Mouse (Mus musculus) limb, embryonic 13.5 days (tissue): ENCODE measurements around the gene Zkscan1. TPM values are rescaled to one million over a fixed set of nuclear protein-coding genes. Genes with fewer than 3 reads are reported as not detected.
"Not testable (repeated sequence)": the region's sequence is repeated elsewhere in the genome, so short reads cannot be mapped to it uniquely, and the experiment has no call there.

ENCODE experiments used
- ATAC-seq: fragments of 200-750 bp; cut with Nextera tagmentation; 2 replicates; pipeline ENCODE4 v1.8.0; 2017; ENCODE audit warnings: low read depth, moderate number of reproducible peaks, moderate TSS enrichment; ENCODE audit not compliant: low FRiP score
- H3K27ac ChIP-seq: fragments of 300-500 bp; sonication (generic); 2 replicates; pipeline ENCODE4 v1.5.1; 2015; ENCODE audit warnings: inconsistent platforms, mild to moderate bottlenecking, moderate library complexity
- H3K27me3 ChIP-seq: fragments of 300-500 bp; sonication (generic); 2 replicates; pipeline ENCODE4 v1.6.1; 2015; ENCODE audit warnings: mild to moderate bottlenecking, inconsistent platforms
- H3K36me3 ChIP-seq: fragments of 300-500 bp; sonication (generic); 2 replicates; pipeline ENCODE4 v1.6.1; 2015; ENCODE audit warnings: inconsistent platforms, mild to moderate bottlenecking, moderate library complexity
- H3K4me1 ChIP-seq: fragments of 300-500 bp; sonication (generic); 2 replicates; pipeline ENCODE4 v1.6.1; 2015; ENCODE audit warnings: inconsistent platforms
- H3K4me2 ChIP-seq: fragments of 300-500 bp; sonication (generic); replicated peaks from 2 replicates; pipeline ENCODE4 v1.6.1; 2015; ENCODE audit warnings: inconsistent platforms, mild to moderate bottlenecking, moderate library complexity
- H3K4me3 ChIP-seq: fragments of 300-500 bp; sonication (generic); 2 replicates; pipeline ENCODE4 v1.5.1; 2015; ENCODE audit warnings: moderate library complexity, mild to moderate bottlenecking, inconsistent platforms
- H3K9ac ChIP-seq: fragments of 300-500 bp; sonication (generic); 2 replicates; pipeline ENCODE4 v1.6.1; 2015; ENCODE audit warnings: mild to moderate bottlenecking, inconsistent platforms
- H3K9me3 ChIP-seq: fragments of 300-500 bp; sonication (generic); 2 replicates; pipeline ENCODE4 v1.6.1; 2016; ENCODE audit warnings: inconsistent platforms
- WGBS: fragments of 180-500 bp; shearing (Covaris S2); methylation state at CpG from one replicate; pipeline ENCODE4 v1.1.7; 2015; 5-methylcytosine and 5-hydroxymethylcytosine counted together
- polyA plus RNA-seq: library from polyadenylated mRNA; unstranded; fragments of >200 nt; fragmentation: Nextera tagmentation; extraction: Ambion mirVana; gene quantifications from 2 replicates; pipeline ENCODE4 v1.2.1, GENCODE M21; 2015

Gene Zkscan1
- polyA plus RNA-seq, 1 experiment from 2014 or later, result 22.4 TPM

DNA sequence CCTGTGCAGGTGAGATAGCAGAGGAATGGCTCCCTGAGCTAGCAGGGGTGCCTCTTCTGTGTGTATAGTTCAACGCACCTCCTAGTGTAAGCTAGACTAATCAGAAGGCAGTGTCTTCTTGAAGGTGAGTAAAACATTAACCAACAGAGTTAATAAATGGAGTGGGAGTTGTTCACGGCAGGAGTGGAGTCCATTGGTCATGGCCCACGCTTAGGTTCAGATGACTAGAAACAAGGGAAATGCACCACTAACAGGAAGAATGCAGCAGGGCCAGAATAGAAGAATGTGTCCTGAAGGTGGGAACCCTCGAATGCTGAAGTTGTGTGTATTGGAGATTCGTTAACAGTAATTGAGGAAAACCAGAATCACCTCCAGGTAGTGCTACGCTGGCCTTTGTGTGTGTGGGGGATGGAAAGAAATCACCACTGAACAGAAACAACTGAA is 4.2 kb downstream of the Zkscan1 start:
- Histone ChIP-seq H3K27me3 (no peaks in the 10 kb centered on the region), H3K4me3 (no peak overlapping the region), H3K9me3 (no peaks in the 10 kb centered on the region), H3K27ac (no peak overlapping the region), H3K9ac (no peak overlapping the region), H3K36me3 (peaks cover 38% of the 10 kb centered on the region), H3K4me2 (no peak overlapping the region), H3K4me1 (peaks cover 9% of the 10 kb centered on the region)
- ATAC-seq, result no peak
- 90% methylated on average over 6 of the region's 6 CpGs for WGBS

DNA sequence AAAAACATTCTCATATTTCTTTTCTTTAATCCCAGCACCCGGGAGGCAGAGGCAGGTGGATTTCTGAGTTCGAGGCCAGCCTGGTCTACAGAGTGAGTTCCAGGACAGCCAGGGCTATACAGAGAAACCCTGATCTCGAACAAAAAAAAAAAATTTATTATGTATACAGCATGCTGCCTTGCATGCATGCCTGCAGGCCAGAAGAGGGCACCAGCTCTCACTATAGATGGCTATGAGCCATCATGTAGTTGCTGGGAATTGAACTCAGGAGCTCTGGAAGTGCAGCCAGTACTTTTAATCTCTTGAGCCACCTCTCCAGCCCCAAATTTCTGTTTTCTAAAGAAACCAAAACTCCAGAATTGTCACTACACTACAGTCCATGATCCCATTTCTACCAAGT is 5.4 kb downstream of the Zkscan1 start:
- H3K4me1 ChIP-seq, result peaks cover 7% of the 10 kb centered on the region
- H3K27ac ChIP-seq, result no peak overlapping the region
- no peak overlapping the region for H3K4me2 ChIP-seq
- H3K36me3 ChIP-seq, result peaks cover 50% of the 10 kb centered on the region
- H3K27me3 ChIP-seq, result no peaks in the 10 kb centered on the region
- 80% methylated on average over 3 of the region's 3 CpGs for WGBS
- no peak overlapping the region for H3K4me3 ChIP-seq
- ATAC-seq, result no peak
- H3K9ac ChIP-seq, result no peak overlapping the region
- H3K9me3 ChIP-seq, result no peaks in the 10 kb centered on the region

DNA sequence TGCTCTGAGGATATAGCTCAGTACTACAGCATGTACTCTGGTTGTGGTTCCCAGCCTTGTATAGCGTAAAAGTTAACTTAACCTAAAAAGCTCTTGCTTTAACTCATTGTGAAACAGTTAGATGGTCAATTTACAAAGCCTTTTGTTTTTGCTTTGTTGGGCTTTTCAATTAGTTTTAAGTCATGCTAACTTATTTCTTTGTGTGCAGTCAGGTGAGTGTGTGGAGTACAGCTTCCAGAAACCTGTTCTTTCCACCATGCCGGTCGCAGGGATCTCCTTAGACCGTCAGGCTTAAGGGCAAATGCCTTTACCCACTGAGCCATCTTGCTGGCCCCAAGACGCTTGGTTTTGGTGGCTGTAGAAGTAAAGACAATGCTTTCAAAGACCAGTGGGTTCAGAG is 5.9 kb downstream of the Zkscan1 start:
- 95% methylated on average over 5 of the region's 5 CpGs for WGBS
- H3K9ac ChIP-seq, result no peak overlapping the region
- no peaks in the 10 kb centered on the region for H3K27me3 ChIP-seq
- H3K27ac ChIP-seq, result no peak overlapping the region
- H3K4me3 ChIP-seq, result no peak overlapping the region
- no peak overlapping the region for H3K4me2 ChIP-seq
- peaks cover 7% of the 10 kb centered on the region for H3K4me1 ChIP-seq
- no peaks in the 10 kb centered on the region for H3K9me3 ChIP-seq
- H3K36me3 ChIP-seq, result peaks cover 53% of the 10 kb centered on the region
- ATAC-seq, result no peak

DNA sequence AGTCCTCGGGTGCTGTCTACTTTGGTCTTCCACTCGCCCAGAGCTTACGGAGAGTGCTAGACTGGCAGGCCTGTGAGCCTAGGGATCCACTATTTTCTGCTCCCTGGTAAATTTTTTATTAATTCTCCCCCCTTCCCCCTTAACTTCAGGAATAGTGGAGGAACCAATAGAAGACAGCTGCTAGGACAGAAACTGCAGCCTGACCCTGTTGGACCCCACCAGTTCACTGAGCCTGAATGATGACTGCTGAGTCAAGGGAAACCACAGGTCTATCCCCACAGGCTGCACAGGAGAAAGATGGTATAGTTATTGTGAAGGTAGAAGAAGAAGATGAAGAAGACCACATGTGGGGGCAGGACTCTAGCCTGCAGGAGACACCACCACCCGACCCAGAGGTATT is 7.9 kb downstream of the Zkscan1 start:
- Histone ChIP-seq H3K9ac (no peak overlapping the region), H3K9me3 (no peaks in the 10 kb centered on the region), H3K36me3 (peaks cover 68% of the 10 kb centered on the region), H3K4me3 (no peak overlapping the region), H3K4me2 (no peak overlapping the region), H3K27me3 (no peaks in the 10 kb centered on the region), H3K4me1 (no peaks in the 10 kb centered on the region), H3K27ac (no peak overlapping the region)
- WGBS, result 90% methylated on average over 4 of the region's 4 CpGs
- no peak for ATAC-seq

DNA sequence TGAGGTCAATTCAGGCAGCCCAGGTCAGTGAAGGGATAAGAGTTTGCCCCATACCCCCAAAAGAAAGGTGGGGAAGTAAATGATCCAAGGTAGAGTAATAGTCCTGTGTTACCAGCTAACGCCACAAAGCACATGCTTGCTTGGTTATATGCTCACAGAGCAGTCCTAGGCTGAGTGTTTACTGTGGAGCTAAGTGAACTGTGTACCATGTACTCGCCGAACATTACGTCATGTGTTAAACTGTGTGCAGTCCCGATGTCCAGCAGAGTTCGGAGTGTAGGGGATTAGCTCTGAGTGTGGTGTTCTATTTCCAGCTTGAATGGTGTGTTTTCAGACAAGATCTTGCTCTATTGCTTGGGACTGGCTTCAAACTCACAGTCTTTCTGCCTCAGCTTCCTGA is 9.6 kb downstream of the Zkscan1 start:
- Histone ChIP-seq H3K36me3 (peaks cover 69% of the 10 kb centered on the region), H3K9me3 (no peaks in the 10 kb centered on the region), H3K27me3 (no peaks in the 10 kb centered on the region), H3K4me3 (no peak overlapping the region), H3K4me2 (no peak overlapping the region), H3K9ac (no peak overlapping the region), H3K4me1 (no peaks in the 10 kb centered on the region), H3K27ac (no peak overlapping the region)
- WGBS, result 95% methylated on average over 6 of the region's 6 CpGs
- no peak for ATAC-seq

DNA sequence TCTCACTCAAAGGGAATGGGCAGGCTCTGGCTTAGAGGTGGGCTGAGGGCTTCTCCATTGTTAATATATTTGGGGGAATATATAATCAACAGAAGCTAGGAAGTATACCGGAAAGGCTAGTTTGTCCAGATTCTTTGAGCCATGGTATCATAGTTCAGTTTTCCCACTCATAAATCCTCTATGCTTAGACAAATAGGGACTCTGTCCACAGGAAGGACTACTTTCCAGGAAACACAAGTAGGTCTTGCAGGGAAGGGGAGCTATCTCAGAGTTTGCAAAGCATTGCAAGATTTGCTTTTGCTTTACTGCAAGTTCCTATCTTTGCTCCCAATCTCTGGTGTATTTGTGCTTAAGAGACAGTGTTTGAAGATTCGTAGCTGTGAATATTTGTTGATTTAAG is 20.1 kb downstream of the Zkscan1 start:
- Histone ChIP-seq H3K4me3 (no peak overlapping the region), H3K27me3 (no peaks in the 10 kb centered on the region), H3K9me3 (no peaks in the 10 kb centered on the region), H3K9ac (no peak overlapping the region), H3K4me2 (no peak overlapping the region), H3K4me1 (no peaks in the 10 kb centered on the region), H3K36me3 (peaks cover 61% of the 10 kb centered on the region), H3K27ac (no peak overlapping the region)
- ATAC-seq, result no peak
- WGBS, result 94% methylated on average over 2 of the region's 2 CpGs

DNA sequence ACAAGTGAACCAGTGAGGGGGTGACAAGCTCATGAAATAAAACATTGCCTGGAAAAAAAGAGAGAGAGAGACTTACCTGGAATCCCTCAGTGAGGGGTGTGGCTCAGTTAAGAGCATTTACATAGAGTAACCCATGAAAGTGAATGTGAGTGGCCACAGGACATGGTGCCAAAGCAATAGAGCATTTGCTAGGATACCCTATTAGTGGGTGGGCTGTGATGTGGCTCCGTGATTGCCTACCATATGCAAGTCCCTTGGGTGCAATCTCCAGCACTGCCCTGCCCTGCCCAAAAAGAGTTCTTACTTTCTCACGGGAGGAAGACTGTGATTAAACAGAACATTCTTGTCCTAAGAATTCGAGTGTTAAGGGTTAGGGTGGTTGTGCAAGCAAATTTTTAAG is 22.2 kb downstream of the Zkscan1 start:
- 63% methylated on average over 3 of the region's 3 CpGs for WGBS
- Histone ChIP-seq H3K36me3 (peaks cover 40% of the 10 kb centered on the region), H3K9me3 (no peaks in the 10 kb centered on the region), H3K4me1 (no peaks in the 10 kb centered on the region), H3K4me3 (no peak overlapping the region), H3K9ac (no peak overlapping the region), H3K27ac (no peak overlapping the region), H3K27me3 (no peaks in the 10 kb centered on the region), H3K4me2 (no peak overlapping the region)
- no peak for ATAC-seq

DNA sequence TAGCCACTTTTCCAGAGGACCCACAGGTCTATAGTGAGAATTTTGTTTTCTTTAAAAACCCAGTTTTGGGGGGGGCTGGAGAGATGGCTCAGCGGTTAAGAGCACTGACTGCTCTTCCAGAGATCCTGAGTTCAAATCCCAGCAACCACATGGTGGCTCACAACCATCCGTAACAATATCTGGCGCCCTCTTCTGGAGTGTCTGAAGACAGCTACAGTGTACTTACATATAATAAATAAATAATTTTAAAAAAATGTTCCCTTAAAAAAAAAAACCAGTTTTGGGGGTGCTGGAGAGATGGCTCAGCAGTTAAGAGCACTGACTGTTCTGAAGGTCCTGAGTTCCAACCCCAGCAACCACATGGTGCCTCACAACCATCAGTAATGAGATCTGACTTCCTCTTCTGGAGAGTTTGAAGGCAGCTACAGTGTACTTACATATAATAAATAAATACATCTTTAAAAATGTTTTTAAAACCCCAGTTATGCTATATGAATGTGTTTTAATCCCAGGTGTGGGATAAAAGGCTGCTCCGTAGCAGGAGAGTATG is 25.0 kb downstream of the Zkscan1 start:
- not testable (repeated sequence) for ATAC-seq, H3K4me2 ChIP-seq, H3K27me3 ChIP-seq, H3K4me1 ChIP-seq, H3K4me3 ChIP-seq, H3K27ac ChIP-seq, H3K9me3 ChIP-seq, H3K9ac ChIP-seq
- 60% methylated on average over 4 of the region's 4 CpGs for WGBS
- peaks cover 12% of the 10 kb centered on the region for H3K36me3 ChIP-seq

DNA sequence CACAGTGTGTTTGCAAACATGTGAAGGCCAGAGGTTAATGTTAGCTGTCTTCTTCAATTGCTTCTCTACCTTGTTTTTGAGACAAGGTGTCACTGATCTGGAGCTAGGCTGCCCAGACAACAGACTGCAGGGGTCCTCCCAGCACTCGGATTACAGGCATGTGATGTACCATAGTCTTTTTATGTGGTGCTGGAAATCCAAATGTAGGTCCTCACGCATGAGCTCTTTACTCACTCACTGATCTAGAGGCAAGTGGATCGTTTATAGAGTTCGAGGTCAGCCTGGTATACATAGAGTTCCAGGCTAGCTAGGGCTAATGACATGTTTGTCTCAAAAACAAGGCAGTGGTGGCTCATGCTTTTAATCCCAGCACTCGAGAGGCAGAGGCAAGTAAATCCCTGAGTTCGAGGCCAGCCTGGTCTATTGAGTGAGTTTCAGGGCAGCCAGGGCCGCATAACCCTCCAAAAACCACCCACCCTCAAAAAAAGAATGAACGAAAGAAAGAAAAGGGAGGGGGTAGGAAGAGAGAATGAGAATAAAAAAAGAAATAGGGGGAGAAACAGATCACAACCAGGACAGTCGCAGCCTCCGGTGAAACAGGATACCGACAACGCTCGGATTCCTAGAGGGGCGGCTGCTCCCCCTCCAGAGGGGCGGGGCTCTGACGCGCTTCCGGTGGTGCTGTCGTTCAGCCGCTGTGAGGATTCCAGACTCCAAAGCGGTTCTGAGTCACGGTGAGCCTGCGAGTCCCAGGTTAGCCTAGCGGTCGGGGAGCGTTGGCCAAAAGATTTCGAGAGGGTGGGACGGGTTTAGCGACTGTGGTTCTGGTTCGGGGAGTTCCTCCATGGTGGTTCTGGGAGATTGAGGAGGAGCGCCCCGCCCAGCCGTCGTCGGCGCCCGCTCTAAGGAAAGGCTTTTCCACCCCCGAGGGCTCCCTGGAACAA is 31.6 kb downstream of the Zkscan1 start, which contains the start of gene Zscan21:
TSS of gene Zscan21 (plus strand) at position 649 of the 944 bp plus-strand sequence.
- Histone ChIP-seq H3K4me2 (peak within 1 kb of the TSS; percentile 74), H3K9ac (peak within 1 kb of the TSS; percentile 82), H3K4me1 (peaks cover 13% of the 10 kb centered on the region), H3K4me3 (peak within 1 kb of the TSS; percentile 69), H3K27ac (peak within 1 kb of the TSS; percentile 95), H3K9me3 (no peaks in the 10 kb centered on the region), H3K36me3 (peaks cover 23% of the 10 kb centered on the region), H3K27me3 (no peaks in the 10 kb centered on the region)
- 6% methylated on average over 38 of the region's 38 CpGs for WGBS
- peak; percentile 97 for ATAC-seq

DNA sequence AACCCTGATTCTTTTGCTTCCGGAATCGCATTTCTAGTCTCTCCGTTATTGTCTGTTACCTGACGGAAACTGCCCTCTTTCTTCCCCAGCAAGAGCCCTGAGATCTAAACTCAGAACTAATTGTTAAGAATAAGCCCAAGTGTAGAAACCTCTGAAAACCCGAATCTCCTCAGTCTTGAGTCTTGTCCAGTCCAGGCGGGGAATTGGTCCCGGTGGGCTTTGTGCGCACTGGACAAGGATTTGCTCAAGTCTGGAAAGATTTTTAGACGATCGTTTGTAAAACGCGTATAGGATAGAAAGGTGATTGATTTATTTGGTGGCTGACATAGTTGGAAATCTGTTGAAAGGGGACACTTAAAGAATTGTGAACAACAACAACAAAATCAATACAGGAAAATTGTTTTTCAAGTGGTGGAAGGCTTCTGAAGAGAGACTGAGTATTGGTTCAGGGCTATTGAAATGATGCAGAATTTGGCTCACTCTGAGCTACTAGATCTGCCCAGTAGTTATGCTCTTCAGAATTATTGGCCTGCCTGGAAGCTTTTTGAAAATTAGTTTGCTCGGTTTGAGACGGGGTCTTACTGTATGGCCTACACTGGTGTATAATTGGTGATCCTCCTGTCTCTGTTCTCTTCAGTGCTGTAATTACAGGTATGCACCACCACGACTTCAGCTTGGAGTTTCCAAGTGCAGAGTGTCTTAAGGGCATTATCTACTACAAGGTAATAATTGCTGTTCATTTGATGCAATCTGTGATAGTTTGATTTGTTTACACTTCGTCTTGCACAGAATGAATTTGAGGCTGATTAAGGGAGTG is 32.5 kb downstream of the Zkscan1 start:
- H3K9me3 ChIP-seq, result no peaks in the 10 kb centered on the region
- peak overlapping the region; percentile 74 for H3K4me2 ChIP-seq
- H3K9ac ChIP-seq, result peak overlapping the region; percentile 82
- H3K36me3 ChIP-seq, result peaks cover 28% of the 10 kb centered on the region
- peaks cover 13% of the 10 kb centered on the region for H3K4me1 ChIP-seq
- H3K27me3 ChIP-seq, result no peaks in the 10 kb centered on the region
- peak; percentile 30; the same call in 1 of the 2 replicates for ATAC-seq
- 5% methylated on average over 16 of the region's 16 CpGs for WGBS
- H3K4me3 ChIP-seq, result peak overlapping the region; percentile 69
- peak overlapping the region; percentile 95 for H3K27ac ChIP-seq

DNA sequence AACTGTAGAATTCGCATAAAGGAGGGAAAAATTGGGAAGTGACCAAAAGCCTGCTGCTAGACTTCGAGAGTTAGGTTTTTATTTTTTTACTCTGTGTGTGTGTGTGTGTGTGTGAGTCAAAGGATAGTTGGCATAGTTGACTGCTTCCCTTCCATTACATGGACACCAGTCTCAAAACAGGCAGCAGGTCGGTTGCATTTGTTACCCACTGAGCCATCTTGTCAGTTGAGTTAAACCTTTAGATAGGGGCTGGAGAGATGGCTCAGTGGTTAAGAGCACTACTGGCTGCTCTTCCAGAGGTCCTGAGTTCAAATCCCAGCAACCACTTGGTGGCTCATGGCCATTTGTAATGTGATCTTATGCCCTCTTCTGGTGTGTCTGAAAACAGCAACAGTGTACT is 33.2 kb downstream of the Zkscan1 start:
- H3K4me1 ChIP-seq, result peaks cover 13% of the 10 kb centered on the region
- 78% methylated on average over 3 of the region's 3 CpGs for WGBS
- peak overlapping the region; percentile 69 for H3K4me3 ChIP-seq
- peak overlapping the region; percentile 74 for H3K4me2 ChIP-seq
- no peak for ATAC-seq
- H3K36me3 ChIP-seq, result peaks cover 34% of the 10 kb centered on the region
- H3K27ac ChIP-seq, result no peak overlapping the region
- peak overlapping the region; percentile 82 for H3K9ac ChIP-seq
- H3K9me3 ChIP-seq, result no peaks in the 10 kb centered on the region
- H3K27me3 ChIP-seq, result no peaks in the 10 kb centered on the region
